Mouse (Mus musculus) forebrain, embryonic 15.5 days (tissue): ENCODE results near the gene Iqschfp. TPM values are rescaled to one million over a fixed set of nuclear protein-coding genes. Genes with fewer than 3 reads are reported as not detected.

ENCODE experiments used
- ATAC-seq: fragments of 200-750 bp; cut with Nextera tagmentation; replicated peaks from 2 replicates; pipeline ENCODE4 v1.8.0; 2017; ENCODE audit warnings: mild to moderate bottlenecking, moderate TSS enrichment, moderate library complexity
- H3K27ac ChIP-seq: fragments of 300-500 bp; sonication (generic); replicated peaks from 2 replicates; pipeline ENCODE4 v1.5.1; 2015; ENCODE audit warnings: mild to moderate bottlenecking, inconsistent platforms
- H3K27me3 ChIP-seq: fragments of 300-500 bp; sonication (generic); 2 replicates; pipeline ENCODE4 v1.6.1; 2015; ENCODE audit warnings: inconsistent platforms
- H3K36me3 ChIP-seq: fragments of 300-500 bp; sonication (generic); 2 replicates; pipeline ENCODE4 v1.6.1; 2015; ENCODE audit warnings: mild to moderate bottlenecking, inconsistent platforms
- H3K4me1 ChIP-seq: fragments of 300-500 bp; sonication (generic); 2 replicates; pipeline ENCODE4 v1.6.1; 2015; ENCODE audit warnings: inconsistent platforms
- H3K4me2 ChIP-seq: fragments of 300-500 bp; sonication (generic); replicated peaks from 2 replicates; pipeline ENCODE4 v1.6.1; 2015; ENCODE audit warnings: mild to moderate bottlenecking, inconsistent platforms
- H3K4me3 ChIP-seq: fragments of 300-500 bp; sonication (generic); 2 replicates; pipeline ENCODE4 v1.5.1; 2015; ENCODE audit warnings: mild to moderate bottlenecking, inconsistent platforms
- H3K9ac ChIP-seq: fragments of 300-500 bp; sonication (generic); replicated peaks from 2 replicates; pipeline ENCODE4 v1.6.1; 2015; ENCODE audit warnings: mild to moderate bottlenecking, inconsistent platforms
- H3K9me3 ChIP-seq: fragments of 300-500 bp; sonication (generic); 2 replicates; pipeline ENCODE4 v1.6.1; 2016; ENCODE audit warnings: inconsistent platforms
- WGBS: fragments of 180-500 bp; shearing (Covaris S2); methylation state at CpG from one replicate; pipeline ENCODE4 v1.1.7; 2015; ENCODE audit warnings: mixed read lengths; 5-methylcytosine and 5-hydroxymethylcytosine counted together
- polyA plus RNA-seq: library from polyadenylated mRNA; unstranded; fragments of >200 nt; fragmentation: Nextera tagmentation; extraction: Ambion mirVana; gene quantifications from 2 replicates; pipeline ENCODE4 v1.2.1, GENCODE M21; 2015

The Iqschfp gene
- polyA plus RNA-seq, 1 experiment from 2014 or later = 3.3 TPM

DNA sequence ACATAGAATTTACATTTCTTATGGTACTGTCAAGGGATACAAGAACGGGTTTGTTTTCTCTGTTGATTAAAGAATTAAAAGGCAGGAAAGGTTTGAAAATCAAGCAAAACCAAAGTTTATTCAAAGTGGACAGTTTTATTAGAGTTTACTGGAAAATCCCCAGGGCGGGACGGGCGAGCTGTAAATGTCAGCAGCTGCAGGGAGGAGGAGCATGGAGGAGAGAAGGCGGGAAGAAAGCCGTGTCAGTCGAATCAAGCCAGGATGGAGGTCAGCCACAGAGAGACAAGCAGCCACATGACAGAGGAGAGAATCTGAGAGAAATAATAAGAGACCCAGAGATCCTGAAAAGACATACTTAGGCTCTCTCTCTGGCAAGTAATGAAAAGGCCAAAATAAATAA, 487.2 kb downstream of the Iqschfp start:
- Histone ChIP-seq H3K4me1 (peaks cover 5% of the 10 kb centered on the region; the same call in 1 of the 2 replicates), H3K9me3 (no peaks in the 10 kb centered on the region), H3K36me3 (no peaks in the 10 kb centered on the region), H3K4me3 (no peak overlapping the region), H3K4me2 (no peak overlapping the region), H3K9ac (no peak overlapping the region), H3K27ac (no peak overlapping the region), H3K27me3 (no peaks in the 10 kb centered on the region)
- ATAC-seq = no peak
- WGBS = 46% methylated on average over 7 of the region's 7 CpGs

DNA sequence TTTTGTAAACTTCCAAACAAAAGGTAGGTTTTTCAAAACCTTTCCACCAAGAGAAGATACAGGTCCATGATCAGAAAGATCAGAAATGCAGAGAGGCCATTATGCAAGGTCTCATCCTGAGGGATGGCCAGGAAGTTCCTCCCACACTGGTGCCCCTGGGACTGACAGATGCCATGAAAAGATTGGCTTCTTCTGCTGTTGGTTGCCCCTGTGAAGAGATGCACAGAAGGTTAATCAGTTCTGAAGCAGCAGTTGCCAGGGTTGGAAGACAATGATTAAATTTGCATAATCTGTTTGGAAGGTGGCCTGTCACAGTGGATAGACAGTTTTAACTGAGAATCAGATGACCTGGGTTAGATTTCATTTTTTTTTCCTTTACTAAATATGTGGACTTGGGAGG, 491.6 kb downstream of the Iqschfp start:
- Histone ChIP-seq H3K27ac (no peak overlapping the region), H3K9me3 (no peaks in the 10 kb centered on the region), H3K4me2 (no peak overlapping the region), H3K4me1 (no peaks in the 10 kb centered on the region), H3K27me3 (no peaks in the 10 kb centered on the region), H3K9ac (no peak overlapping the region), H3K36me3 (no peaks in the 10 kb centered on the region), H3K4me3 (no peak overlapping the region)
- no peak for ATAC-seq

DNA sequence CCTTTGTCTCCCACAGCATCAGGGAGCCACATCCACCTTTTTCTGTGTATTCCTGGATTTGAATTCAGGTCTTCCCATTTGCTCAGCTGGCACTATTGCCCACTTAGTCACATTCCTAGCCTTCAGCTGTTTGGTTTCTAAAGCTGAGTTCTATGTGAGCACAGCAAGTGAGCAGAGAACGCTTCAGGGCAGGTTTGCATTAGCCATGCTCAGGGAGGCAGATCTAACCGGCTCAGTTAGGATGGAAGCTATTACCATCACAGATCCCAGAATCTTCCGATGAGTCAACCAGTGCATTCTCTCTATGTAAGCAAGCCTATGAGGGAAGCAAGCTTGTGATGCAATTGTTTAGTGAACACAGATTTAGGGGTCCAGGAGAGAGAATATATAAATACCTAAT, 493.5 kb downstream of the Iqschfp start:
- H3K9ac ChIP-seq = no peak overlapping the region
- H3K4me3 ChIP-seq = no peak overlapping the region
- no peak overlapping the region for H3K27ac ChIP-seq
- no peaks in the 10 kb centered on the region for H3K9me3 ChIP-seq
- H3K36me3 ChIP-seq = no peaks in the 10 kb centered on the region
- no peaks in the 10 kb centered on the region for H3K4me1 ChIP-seq
- H3K4me2 ChIP-seq = no peak overlapping the region
- H3K27me3 ChIP-seq = no peaks in the 10 kb centered on the region
- no peak for ATAC-seq
- WGBS = 90% methylated on average over 3 of the region's 3 CpGs

DNA sequence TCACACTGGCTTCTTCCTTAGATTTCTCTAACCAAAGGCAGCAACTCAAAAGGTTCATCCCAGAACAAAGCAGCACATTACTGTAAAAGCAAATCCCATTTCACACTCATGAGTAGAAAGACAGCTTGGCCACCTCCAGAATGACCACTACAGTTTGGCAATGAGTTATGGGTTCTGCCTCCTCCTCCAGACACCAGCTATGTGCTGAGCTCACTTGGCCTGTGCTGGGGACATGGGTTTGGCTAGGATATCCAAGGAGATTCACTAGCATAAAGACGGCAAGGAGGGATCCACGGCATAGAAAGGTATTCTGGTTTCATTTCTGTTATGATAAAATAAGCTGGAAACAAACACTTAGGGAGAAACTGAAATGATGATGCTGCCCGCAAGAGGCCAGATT, 496.0 kb downstream of the Iqschfp start:
- Histone ChIP-seq H3K9ac (no peak overlapping the region), H3K4me3 (no peak overlapping the region), H3K9me3 (no peaks in the 10 kb centered on the region), H3K4me2 (no peak overlapping the region), H3K27ac (no peak overlapping the region), H3K27me3 (no peaks in the 10 kb centered on the region), H3K36me3 (no peaks in the 10 kb centered on the region), H3K4me1 (no peaks in the 10 kb centered on the region)
- no peak for ATAC-seq
- 94% methylated on average over 3 of the region's 3 CpGs for WGBS

DNA sequence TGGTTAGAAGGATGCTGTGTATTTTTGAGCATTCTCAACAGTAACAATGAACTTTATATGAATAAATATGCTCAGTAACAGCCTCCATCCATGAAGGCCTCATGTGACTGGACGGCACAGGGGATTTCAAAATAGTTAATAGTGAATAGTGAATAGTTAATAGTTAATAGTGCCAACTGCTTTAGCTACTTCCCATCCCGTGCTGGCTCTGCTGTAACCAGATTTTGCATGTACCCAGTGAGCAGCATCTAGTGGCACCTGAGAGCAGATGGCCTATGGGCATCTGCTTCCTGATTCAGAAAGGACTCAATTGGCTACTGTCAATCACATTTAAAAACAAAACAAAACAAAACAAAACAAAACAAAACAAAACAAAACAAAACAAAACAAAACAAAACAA, 501.5 kb downstream of the Iqschfp start:
- no peak overlapping the region for H3K9ac ChIP-seq
- no peaks in the 10 kb centered on the region for H3K4me1 ChIP-seq
- H3K27me3 ChIP-seq = no peaks in the 10 kb centered on the region
- H3K27ac ChIP-seq = no peak overlapping the region
- 74% methylated on average over 2 of the region's 2 CpGs for WGBS
- no peak overlapping the region for H3K4me3 ChIP-seq
- no peaks in the 10 kb centered on the region for H3K9me3 ChIP-seq
- no peaks in the 10 kb centered on the region for H3K36me3 ChIP-seq
- ATAC-seq = no peak
- H3K4me2 ChIP-seq = no peak overlapping the region

DNA sequence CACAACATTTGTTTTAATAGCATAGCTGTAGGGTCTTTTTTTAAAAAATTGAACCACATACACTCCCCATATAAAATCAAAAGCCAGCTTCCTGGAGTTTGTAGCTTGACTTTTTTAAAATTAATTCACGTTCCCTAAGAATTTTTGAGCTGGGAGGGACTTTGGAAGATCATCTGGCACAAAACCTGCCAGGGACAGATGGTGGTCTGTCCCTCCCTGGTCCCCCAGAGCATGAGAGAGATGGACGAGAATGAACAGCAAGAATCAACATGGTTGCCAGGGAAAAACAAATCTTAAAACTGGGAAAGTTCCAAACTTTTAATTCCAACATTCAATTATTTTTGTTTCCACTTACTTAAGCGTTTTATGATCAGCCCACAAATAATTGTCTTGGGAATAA, 506.7 kb downstream of the Iqschfp start:
- H3K36me3 ChIP-seq = no peaks in the 10 kb centered on the region
- 69% methylated on average over 3 of the region's 3 CpGs for WGBS

DNA sequence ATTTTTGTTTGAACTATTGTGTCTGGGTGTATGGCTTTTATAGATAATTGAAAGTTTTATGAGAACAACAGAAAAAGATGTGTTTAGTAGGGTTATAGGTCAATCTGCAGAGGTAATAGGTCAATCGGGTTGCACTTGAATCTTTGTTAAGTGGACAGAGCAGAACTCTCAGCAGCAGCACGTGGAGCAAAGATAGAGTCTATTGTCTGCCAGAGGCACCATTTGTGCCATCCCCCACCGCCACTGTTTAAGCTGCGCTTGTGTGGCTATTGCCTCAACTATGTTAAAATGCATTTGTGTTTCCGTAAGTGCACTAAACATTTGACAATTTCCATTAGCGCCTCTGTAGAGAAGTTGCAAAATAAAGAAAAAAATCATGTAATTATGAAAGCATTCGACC, 508.1 kb downstream of the Iqschfp start:
- Histone ChIP-seq H3K36me3 (no peaks in the 10 kb centered on the region), H3K4me3 (no peak overlapping the region), H3K27ac (no peak overlapping the region), H3K4me1 (peaks cover 7% of the 10 kb centered on the region), H3K9ac (no peak overlapping the region), H3K9me3 (no peaks in the 10 kb centered on the region), H3K27me3 (no peaks in the 10 kb centered on the region), H3K4me2 (no peak overlapping the region)
- ATAC-seq = no peak
- WGBS = 71% methylated on average over 7 of the region's 7 CpGs

More for the DNA sequence above, 506.7 kb downstream of the Iqschfp start:
- H3K9me3 ChIP-seq = no peaks in the 10 kb centered on the region
- no peak for ATAC-seq
- H3K27me3 ChIP-seq = no peaks in the 10 kb centered on the region
- no peak overlapping the region for H3K27ac ChIP-seq
- peaks cover 2% of the 10 kb centered on the region; the same call in 1 of the 2 replicates for H3K4me1 ChIP-seq
- no peak overlapping the region for H3K4me2 ChIP-seq
- H3K4me3 ChIP-seq = no peak overlapping the region
- no peak overlapping the region for H3K9ac ChIP-seq

DNA sequence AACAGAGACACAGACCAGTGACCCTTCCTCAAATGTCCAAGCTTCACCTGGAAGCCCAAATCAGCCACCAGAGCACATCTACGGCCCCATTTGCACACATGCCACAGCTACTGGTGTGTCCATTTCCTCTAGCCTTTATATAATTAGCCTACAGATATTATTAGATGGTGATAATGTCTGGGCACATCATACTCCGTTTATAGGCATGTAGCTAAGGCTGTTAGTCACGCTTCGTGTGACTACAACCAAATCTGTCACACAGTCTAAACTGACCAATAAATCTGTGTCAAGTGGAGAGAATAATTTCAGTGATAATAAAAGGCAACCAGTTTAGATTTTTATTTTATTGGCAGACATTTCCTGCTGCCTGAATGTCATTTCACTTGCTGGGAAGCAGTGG, 511.3 kb downstream of the Iqschfp start:
- Histone ChIP-seq H3K4me2 (no peak overlapping the region), H3K4me1 (peaks cover 28% of the 10 kb centered on the region), H3K9ac (no peak overlapping the region), H3K9me3 (no peaks in the 10 kb centered on the region), H3K27ac (peak overlapping the region; percentile 17; the same call in 1 of the 2 replicates), H3K27me3 (no peaks in the 10 kb centered on the region), H3K4me3 (no peak overlapping the region), H3K36me3 (no peaks in the 10 kb centered on the region)
- no peak for ATAC-seq
- WGBS = 87% methylated on average over 4 of the region's 4 CpGs

DNA sequence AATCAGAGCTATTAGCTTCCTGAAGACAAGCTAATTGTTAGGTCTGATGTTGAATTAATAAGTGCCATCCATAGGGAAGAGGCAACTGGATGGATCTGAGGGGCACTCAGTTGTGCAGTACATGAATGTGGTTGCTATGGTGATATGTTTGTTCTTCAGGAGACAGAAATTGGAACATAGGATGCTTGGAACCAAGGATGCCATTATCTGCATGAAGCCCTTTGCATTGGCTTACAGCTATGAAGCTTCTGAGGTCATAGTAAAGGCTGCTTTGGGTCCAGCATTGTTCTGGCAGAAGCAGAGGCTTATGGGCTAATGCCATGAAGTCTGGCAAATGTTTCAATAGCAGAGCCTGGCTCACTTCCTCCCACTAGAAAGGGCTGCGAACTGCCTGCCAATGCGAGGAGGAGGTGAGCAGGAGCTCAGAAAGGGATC, 511.8 kb downstream of the Iqschfp start:
- H3K4me1 ChIP-seq = peaks cover 28% of the 10 kb centered on the region
- no peaks in the 10 kb centered on the region for H3K36me3 ChIP-seq
- peak overlapping the region; percentile 17; the same call in 1 of the 2 replicates for H3K27ac ChIP-seq
- no peaks in the 10 kb centered on the region for H3K9me3 ChIP-seq
- peak; percentile 46 for ATAC-seq
- 52% methylated on average over 2 of the region's 2 CpGs for WGBS
- no peaks in the 10 kb centered on the region for H3K27me3 ChIP-seq
- no peak overlapping the region for H3K4me3 ChIP-seq
- H3K9ac ChIP-seq = no peak overlapping the region
- no peak overlapping the region for H3K4me2 ChIP-seq

DNA sequence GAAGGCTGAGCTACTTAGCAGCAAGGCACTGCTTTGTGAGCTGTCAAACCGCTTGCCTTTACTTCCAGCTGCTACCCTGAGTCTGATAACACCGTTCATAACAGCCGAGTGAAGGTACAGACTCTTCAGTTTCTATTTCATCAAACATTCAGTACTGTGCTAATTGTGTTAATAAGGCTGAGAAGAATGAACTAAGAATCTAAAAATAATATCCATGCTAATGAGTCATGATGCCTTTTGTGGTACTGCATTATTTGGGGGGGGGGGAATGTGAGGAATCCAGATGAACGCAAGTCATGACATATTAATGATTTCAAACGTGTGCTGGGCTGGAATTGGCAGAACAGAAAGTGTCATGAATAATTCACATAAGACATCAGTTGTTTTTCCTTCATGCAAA, 513.7 kb downstream of the Iqschfp start:
- WGBS = 48% methylated on average over 5 of the region's 5 CpGs
- no peak overlapping the region for H3K4me2 ChIP-seq
- peaks cover 28% of the 10 kb centered on the region for H3K4me1 ChIP-seq
- no peak overlapping the region for H3K9ac ChIP-seq
- no peak overlapping the region for H3K27ac ChIP-seq
- no peaks in the 10 kb centered on the region for H3K36me3 ChIP-seq
- no peak overlapping the region for H3K4me3 ChIP-seq
- no peaks in the 10 kb centered on the region for H3K9me3 ChIP-seq
- ATAC-seq = no peak
- H3K27me3 ChIP-seq = no peaks in the 10 kb centered on the region

DNA sequence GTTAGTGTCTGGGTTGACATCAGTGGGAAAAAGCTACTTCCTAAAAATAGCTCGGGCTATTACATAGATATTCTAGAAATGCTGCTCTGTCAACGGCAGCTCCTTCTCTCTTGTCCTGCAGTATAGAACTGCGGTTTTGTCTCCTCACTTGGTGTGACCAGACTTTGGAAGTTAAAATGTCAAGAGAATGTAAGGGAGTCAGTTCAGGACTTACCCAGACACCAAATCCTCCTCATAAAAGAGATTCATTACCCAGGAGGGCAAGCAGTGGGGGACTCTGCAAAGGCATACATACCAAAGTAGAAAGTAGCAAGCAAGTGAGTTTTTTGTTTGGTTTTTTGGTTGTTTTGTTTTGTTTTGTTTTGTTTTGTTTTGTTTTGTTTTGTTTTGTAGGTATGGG, 520.2 kb downstream of the Iqschfp start:
- Histone ChIP-seq H3K4me2 (no peak overlapping the region), H3K4me1 (peaks cover 8% of the 10 kb centered on the region), H3K9ac (no peak overlapping the region), H3K27me3 (no peaks in the 10 kb centered on the region), H3K36me3 (no peaks in the 10 kb centered on the region), H3K27ac (no peak overlapping the region), H3K4me3 (no peak overlapping the region), H3K9me3 (no peaks in the 10 kb centered on the region)
- 94% methylated on average over 3 of the region's 3 CpGs for WGBS
- ATAC-seq = no peak

DNA sequence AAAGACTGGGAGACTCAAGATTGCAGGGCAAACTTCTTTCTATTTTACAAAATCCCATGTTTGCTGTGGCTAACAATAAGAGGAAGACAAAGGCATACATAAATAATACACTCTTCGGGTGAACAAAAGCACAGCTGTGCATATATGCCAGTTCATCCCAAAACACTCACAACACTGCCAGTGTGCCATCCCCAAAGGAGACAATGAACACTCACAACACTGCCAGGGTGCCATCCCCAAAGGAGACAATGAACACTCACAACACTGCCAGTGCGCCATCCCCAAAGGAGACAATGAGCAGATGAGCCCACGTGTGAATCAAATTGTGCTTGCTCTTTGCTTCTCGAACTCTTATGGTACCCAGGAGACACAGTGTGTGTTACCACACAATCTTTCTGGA, 527.8 kb downstream of the Iqschfp start:
- no peaks in the 10 kb centered on the region for H3K4me1 ChIP-seq
- no peak for ATAC-seq
- no peak overlapping the region for H3K27ac ChIP-seq
- H3K9me3 ChIP-seq = no peaks in the 10 kb centered on the region
- no peaks in the 10 kb centered on the region for H3K36me3 ChIP-seq
- H3K4me3 ChIP-seq = no peak overlapping the region
- no peak overlapping the region for H3K4me2 ChIP-seq
- WGBS = 84% methylated on average over 4 of the region's 4 CpGs
- no peak overlapping the region for H3K9ac ChIP-seq
- no peaks in the 10 kb centered on the region for H3K27me3 ChIP-seq

DNA sequence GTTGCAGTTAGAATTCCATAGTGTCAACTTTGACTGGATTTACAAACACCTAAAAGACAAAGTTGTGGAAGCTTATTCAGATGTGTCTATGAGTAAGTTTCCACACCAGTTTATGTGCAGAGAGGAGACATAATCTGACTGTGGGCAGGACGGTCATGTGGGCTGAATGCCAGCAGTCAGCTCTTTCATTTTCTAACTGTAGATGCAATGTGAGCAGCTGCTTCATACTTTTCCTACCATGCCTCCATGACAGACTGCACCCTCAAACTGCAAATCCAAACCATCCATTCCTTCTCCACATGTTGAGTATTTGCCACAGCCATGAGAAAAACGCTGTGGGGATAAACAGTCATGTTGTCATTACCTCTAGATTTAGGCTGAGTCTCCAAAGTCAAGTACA, 528.9 kb downstream of the Iqschfp start:
- 86% methylated on average over 2 of the region's 2 CpGs for WGBS
- Histone ChIP-seq H3K4me3 (no peak overlapping the region), H3K36me3 (no peaks in the 10 kb centered on the region), H3K4me1 (no peaks in the 10 kb centered on the region), H3K27ac (no peak overlapping the region), H3K4me2 (no peak overlapping the region), H3K9me3 (no peaks in the 10 kb centered on the region), H3K27me3 (no peaks in the 10 kb centered on the region), H3K9ac (no peak overlapping the region)
- no peak for ATAC-seq
